Mouse (Mus musculus): ENCODE results near the gene Mcl1. TPM values are rescaled to one million over a fixed set of nuclear protein-coding genes. Genes with fewer than 3 reads are reported as not detected.
A peak's percentile ranks its signal among the peaks of the same experiment; 100 is the strongest.
"Not testable (repeated sequence)": the region's sequence is repeated elsewhere in the genome, so short reads cannot be mapped to it uniquely, and the experiment has no call there.

The Mcl1 gene
- total RNA-seq, 4 experiments from 2014 or later = 123 to 159 (median 134) TPM

- no peak for DNase-seq (ENCODE audit: low spot score)
Observed at GRCm38 (mm10) chr3:95685301-95685700, 26.7 kb downstream of the Mcl1 start.

GRCm38 (mm10) chr3:95685701-95686100 lies 27.1 kb downstream of the Mcl1 start:
- no peak for DNase-seq (ENCODE audit: low spot score)

GRCm38 (mm10) chr3:95686492-95687167 lies 28.0 kb downstream of the Mcl1 start:
- no peak for DNase-seq (ENCODE audit: low spot score)

GRCm38 (mm10) chr3:95687168-95687523 lies 28.6 kb downstream of the Mcl1 start:
- no peak for DNase-seq (ENCODE audit: low spot score)

- DNase-seq (ENCODE audit: low spot score) = peak; percentile 79
Observed at GRCm38 (mm10) chr3:95687524-95688421, 29.2 kb downstream of the Mcl1 start, which contains the start of gene Adamtsl4. Gene Adamtsl4, minus strand, starts transcription at chr3:95687917.

- no peak for DNase-seq (ENCODE audit: low spot score)
Observed at GRCm38 (mm10) chr3:95689171-95689915, 30.8 kb downstream of the Mcl1 start.

GRCm38 (mm10) chr3:95689940-95690339 lies 31.4 kb downstream of the Mcl1 start:
- DNase-seq (ENCODE audit: low spot score) = no peak

- not testable (repeated sequence) for DNase-seq (ENCODE audit: low spot score)
Observed at GRCm38 (mm10) chr3:95690552-95690951, 32.0 kb downstream of the Mcl1 start.

- no peak for DNase-seq (ENCODE audit: low spot score)
Observed at GRCm38 (mm10) chr3:95692677-95693076, 34.1 kb downstream of the Mcl1 start.

GRCm38 (mm10) chr3:95693821-95694807 lies 35.5 kb downstream of the Mcl1 start:
- DNase-seq (ENCODE audit: low spot score) = no peak

- no peak for DNase-seq (ENCODE audit: low spot score)
Observed at GRCm38 (mm10) chr3:95694808-95695703, 36.5 kb downstream of the Mcl1 start.

- DNase-seq (ENCODE audit: low spot score) = no peak
Observed at GRCm38 (mm10) chr3:95695796-95696195, 37.2 kb downstream of the Mcl1 start.

- DNase-seq (ENCODE audit: low spot score) = no peak
Observed at GRCm38 (mm10) chr3:95696360-95696759, 37.8 kb downstream of the Mcl1 start.

GRCm38 (mm10) chr3:95698286-95698685 lies 39.7 kb downstream of the Mcl1 start:
- DNase-seq (ENCODE audit: low spot score) = no peak

GRCm38 (mm10) chr3:95700233-95700681 lies 41.7 kb downstream of the Mcl1 start:
- DNase-seq (ENCODE audit: low spot score) = no peak

- no peak for DNase-seq (ENCODE audit: low spot score)
Observed at GRCm38 (mm10) chr3:95701085-95701484, 42.5 kb downstream of the Mcl1 start.

- peak; percentile 75 for DNase-seq (ENCODE audit: low spot score)
Observed at GRCm38 (mm10) chr3:95701877-95702540, 43.4 kb downstream of the Mcl1 start.

GRCm38 (mm10) chr3:95703276-95703675 lies 44.7 kb downstream of the Mcl1 start:
- no peak for DNase-seq (ENCODE audit: low spot score)

- DNase-seq (ENCODE audit: low spot score) = no peak
Observed at GRCm38 (mm10) chr3:95704612-95705011, 46.0 kb downstream of the Mcl1 start.

All from heart, adult 8-10 months (tissue).